Comparison of ENCODE assay signal across 11 mouse cellular contexts in genomic region chr7:81139100-81139499, GRCm38 (mm10). TPM values are rescaled to one million over a fixed set of nuclear protein-coding genes. Genes with fewer than 3 reads are reported as not detected.
DNase-seq lines count a peak whose midpoint lies in the region; ATAC-seq and TF ChIP-seq lines count a peak whose summit lies in the region.
"Had no signal": no experiment of that assay in that cellular context is flagged by ENCODE, and none has a peak within 500 bp of the region (broad histone marks: within the 10 kb centered on the region; RNA-seq: fewer than 3 reads in every experiment).

No protein-coding gene starts in this region.

- H3K36me3 ChIP-seq in kidney, embryonic 15.5 days = no peaks in the 10 kb centered on the region
- H3K36me3 ChIP-seq in midbrain, postnatal 0 days (ENCODE audit: insufficient read depth, low read length) = no peaks in the 10 kb centered on the region

- TF ChIP-seq CTCF in midbrain, postnatal 0 days (IDR thresholded peaks at IDR 0.05) = no peak

- no peaks in the 10 kb centered on the region for H3K27me3 ChIP-seq in kidney, embryonic 15.5 days
- no peaks in the 10 kb centered on the region for H3K27me3 ChIP-seq in midbrain, postnatal 0 days (ENCODE audit: insufficient read depth, low read length)

- H3K4me1 ChIP-seq in kidney, embryonic 15.5 days = peaks cover 11% of the 10 kb centered on the region
- H3K4me1 ChIP-seq in midbrain, postnatal 0 days (ENCODE audit: insufficient read depth, low read length) = 0 out of 2 replicates have a peak, but pooled peaks cover 3% of the 10 kb centered on the region

- no peak overlapping the region for H3K4me2 ChIP-seq in kidney, embryonic 15.5 days
- no peak overlapping the region for H3K4me2 ChIP-seq in midbrain, postnatal 0 days (ENCODE audit: low read depth, low read length, poor library complexity, severe bottlenecking)

- H3K9ac ChIP-seq in kidney, embryonic 15.5 days = no peak overlapping the region
- no peak overlapping the region for H3K9ac ChIP-seq in midbrain, postnatal 0 days (replicated peaks; ENCODE audit: low read length, poor library complexity, severe bottlenecking)

- ATAC-seq in kidney, embryonic 15.5 days (replicated peaks; ENCODE audit: low FRiP score) = no peak
- ATAC-seq in midbrain, postnatal 0 days (ENCODE audit: low FRiP score) = no peak

- 70% methylated on average over 7 of the region's 7 CpGs for WGBS in kidney, embryonic 15.5 days
- WGBS in midbrain, postnatal 0 days = 95% methylated on average over 7 of the region's 7 CpGs

- H3K4me3 ChIP-seq in kidney, embryonic 15.5 days (replicated peaks) = no peak overlapping the region
- H3K4me3 ChIP-seq in midbrain, postnatal 0 days (ENCODE audit: low read depth, low read length) = no peak overlapping the region

- no peaks in the 10 kb centered on the region for H3K9me3 ChIP-seq in kidney, embryonic 15.5 days (replicated peaks)
- H3K9me3 ChIP-seq in midbrain, postnatal 0 days (ENCODE audit: low read length) = no peaks in the 10 kb centered on the region

- intact Hi-C loops in heart, postnatal 25 days (cut with DNase I) = loop anchor here (5.0 kb wide), 1 partner anchor 62 kb away; no protein-coding TSS in a partner anchor

- DNase-seq in kidney, adult 11 months = peak; percentile 76
- DNase-seq in gastrocnemius, postnatal 25 days = peak; percentile 79
- DNase-seq in heart, postnatal 25 days (ENCODE audit: low spot score) = peak; percentile 73
- peak; percentile 67 for DNase-seq in lung, postnatal 25 days (ENCODE audit: low spot score)
- no peak for DNase-seq in embryo, embryonic 11 days
- no peak for DNase-seq in frontal cortex, postnatal 36 days (ENCODE audit: low spot score in 2 of 2)
- no peak for DNase-seq in midbrain, postnatal 0 days (ENCODE audit: low spot score)

- no peak overlapping the region for H3K27ac ChIP-seq in kidney, embryonic 15.5 days
- H3K27ac ChIP-seq in midbrain, postnatal 0 days (ENCODE audit: low read depth, low read length) = no peak overlapping the region

RNA-seq across cellular contexts. Expression of gene Slc28a1, which starts 24.5 kb away (rescaled TPM):
- polyA plus RNA-seq in kidney, embryonic 15.5 days (2015; fragmentation: Nextera tagmentation; extraction: Ambion mirVana) = 0.13 and 0.49 TPM in 2 replicates
- total RNA-seq in gastrocnemius, postnatal 25 days (2021) = under 1 TPM; 0.19 to 0.20 TPM
- total RNA-seq in heart, postnatal 25 days (2021) = under 1 TPM; 0.10 to 0.11 TPM
- 0.14 and 0.33 TPM in 2 replicates for total RNA-seq in midbrain, postnatal 0 days (2014; rRNA removed)
- 0.06 and 0.10 TPM in 2 replicates for polyA plus RNA-seq in midbrain, postnatal 0 days (2015; fragmentation: Nextera tagmentation; extraction: Ambion mirVana)
- total RNA-seq: megakaryocyte progenitor cell, adult 5-6 weeks had no signal
- polyA plus RNA-seq: forebrain, embryonic 11.5 days; hindbrain, embryonic 11.5 days had no signal

Comparison
In these comparisons a context has a peak if more than half of its experiments do, and no peak if none do; other contexts are left out.
1. DNase-seq: peak in kidney, adult 11 months (single experiment), gastrocnemius, postnatal 25 days (single experiment), heart, postnatal 25 days (single experiment) and lung, postnatal 25 days (single experiment); none in embryo, embryonic 11 days (single experiment), frontal cortex, postnatal 36 days (0 of 2) and midbrain, postnatal 0 days (single experiment).